Mouse (Mus musculus) MEL (cell line): ENCODE data around the gene Mroh2a. TPM values are rescaled to one million over a fixed set of nuclear protein-coding genes. Genes with fewer than 3 reads are reported as not detected.

Experiments used
- DNase-seq: peaks from one replicate; pipeline ENCODE4 v3.0.0; 2011; ENCODE audit warnings: low read depth, low spot score
- H3K27ac ChIP-seq: 2 replicates; pipeline ENCODE4 v1.5.1; 2012; ENCODE audit warnings: low read depth, mild to moderate bottlenecking, control low read depth, low read length, moderate library complexity; ENCODE audit not compliant: control insufficient read depth
- H3K27me3 ChIP-seq, 2 experiments: fragments of 150-350 bp in 1 of 2; sonication (generic) in 1 of 2; 2 replicates each; pipeline ENCODE4 v1.6.1; 2012; ENCODE audit warnings: low read length in 2 of 2, mild to moderate bottlenecking in 2 of 2, improper control_type of control experiment in 1 of 2, moderate library complexity in 1 of 2; ENCODE audit not compliant: insufficient read depth in 2 of 2, control insufficient read depth in 1 of 2
- H3K36me3 ChIP-seq, 2 experiments: 2 replicates each; pipeline ENCODE4 v1.6.1; 2012 to 2014; ENCODE audit warnings: low read length in 2 of 2, improper control_type of control experiment in 1 of 2, inconsistent platforms in 1 of 2, mild to moderate bottlenecking in 1 of 2; ENCODE audit not compliant: insufficient read depth in 2 of 2, control insufficient read depth in 1 of 2
- H3K4me1 ChIP-seq, 2 experiments: fragments of 150-350 bp in 1 of 2; sonication (generic) in 1 of 2; 2 replicates each; pipeline ENCODE4 v1.6.1; 2012; ENCODE audit warnings: low read length in 2 of 2, improper control_type of control experiment in 1 of 2, mild to moderate bottlenecking in 1 of 2; ENCODE audit not compliant: insufficient read depth in 2 of 2, control insufficient read depth in 1 of 2
- H3K4me3 ChIP-seq, 2 experiments: fragments of 150-350 bp in 1 of 2; sonication (generic) in 1 of 2; 2 replicates each; pipeline ENCODE4 v1.5.1; 2012; ENCODE audit warnings: low read depth in 2 of 2, low read length in 2 of 2, mild to moderate bottlenecking in 2 of 2, moderate library complexity in 2 of 2, control low read depth in 1 of 2, improper control_type of control experiment in 1 of 2; ENCODE audit not compliant: control insufficient read depth in 1 of 2, insufficient read depth in 1 of 2
- H3K79me2 ChIP-seq: 2 replicates; pipeline ENCODE4 v1.6.1; 2012; ENCODE audit warnings: mild to moderate bottlenecking, low read length, moderate library complexity; ENCODE audit not compliant: control insufficient read depth, poor library complexity, insufficient read depth
- H3K9ac ChIP-seq: 2 replicates; pipeline ENCODE4 v1.6.1; 2012; ENCODE audit warnings: low read depth, mild to moderate bottlenecking, control low read depth, low read length, moderate library complexity; ENCODE audit not compliant: control insufficient read depth, poor library complexity, severe bottlenecking
- H3K9me3 ChIP-seq: fragments of 150-350 bp; sonication (generic); replicated peaks from 2 replicates; pipeline ENCODE4 v1.6.1; 2012; ENCODE audit warnings: mild to moderate bottlenecking, low read length, improper control_type of control experiment, moderate library complexity; ENCODE audit not compliant: insufficient read depth
- CHD1 ChIP-seq: IDR thresholded peaks from 2 replicates; pipeline ENCODE4 v1.6.1; 2012; ENCODE audit warnings: low read depth, mild to moderate bottlenecking, inconsistent platforms, low read length, improper control_type of control experiment
- E2F4 ChIP-seq: IDR thresholded peaks from 2 replicates; pipeline ENCODE4 v1.6.1; 2011; ENCODE audit warnings: low read depth, low read length, improper control_type of control experiment, borderline replicate concordance
- ELF1 ChIP-seq: IDR thresholded peaks from 2 replicates; pipeline ENCODE4 v1.6.1; 2014; ENCODE audit warnings: low read depth, mild to moderate bottlenecking, inconsistent platforms, low read length, improper control_type of control experiment, moderate library complexity
- EP300 ChIP-seq, 2 experiments: IDR thresholded peaks; 2 replicates each; pipeline ENCODE4 v1.6.1; 2011; ENCODE audit warnings: improper control_type of control experiment in 2 of 2, low read length in 2 of 2, low read depth in 1 of 2, mild to moderate bottlenecking in 1 of 2
- ETS1 ChIP-seq: IDR thresholded peaks from 2 replicates; pipeline ENCODE4 v1.6.1; 2012; ENCODE audit warnings: low read depth, mild to moderate bottlenecking, inconsistent platforms, low read length, improper control_type of control experiment, moderate library complexity
- HCFC1 ChIP-seq: IDR thresholded peaks from 2 replicates; pipeline ENCODE4 v1.6.1; 2012; ENCODE audit warnings: low read depth, mild to moderate bottlenecking, inconsistent platforms, low read length, improper control_type of control experiment, moderate library complexity
- MAZ ChIP-seq: IDR thresholded peaks from 2 replicates; pipeline ENCODE4 v1.6.1; 2012; ENCODE audit warnings: low read depth, mild to moderate bottlenecking, inconsistent platforms, low read length, improper control_type of control experiment
- MXI1 ChIP-seq: IDR thresholded peaks from 2 replicates; pipeline ENCODE4 v1.6.1; 2011; ENCODE audit warnings: mild to moderate bottlenecking, low read depth, low read length, improper control_type of control experiment
- MYB ChIP-seq: IDR thresholded peaks from 2 replicates; pipeline ENCODE4 v1.6.1; 2011; ENCODE audit warnings: mild to moderate bottlenecking, low read depth, low read length, improper control_type of control experiment
- MYC ChIP-seq: IDR thresholded peaks from 2 replicates; pipeline ENCODE4 v1.6.1; 2011; ENCODE audit warnings: low read depth, mild to moderate bottlenecking, low read length, improper control_type of control experiment, moderate library complexity
- POLR2A ChIP-seq, 2 experiments: IDR thresholded peaks; 2 replicates each; pipeline ENCODE4 v1.6.1; 2011 to 2012; ENCODE audit warnings: low read length in 2 of 2, mild to moderate bottlenecking in 2 of 2, control low read depth in 1 of 2, improper control_type of control experiment in 1 of 2, low read depth in 1 of 2, moderate library complexity in 1 of 2; ENCODE audit not compliant: control insufficient read depth in 1 of 2, insufficient read depth in 1 of 2, poor library complexity in 1 of 2
- POLR2AphosphoS2 ChIP-seq: IDR thresholded peaks from 2 replicates; pipeline ENCODE4 v1.6.1; 2011; ENCODE audit warnings: low read length, improper control_type of control experiment
- POLR2AphosphoS5 ChIP-seq: IDR thresholded peaks from 2 replicates; pipeline ENCODE4 v1.6.1; 2012; ENCODE audit warnings: low read depth, borderline replicate concordance, mild to moderate bottlenecking, inconsistent platforms, low read length, moderate library complexity, mixed read lengths
- RAD21 ChIP-seq: IDR thresholded peaks from 2 replicates; pipeline ENCODE4 v1.6.1; 2011; ENCODE audit warnings: mild to moderate bottlenecking, low read depth, low read length, improper control_type of control experiment
- SMC3 ChIP-seq: IDR thresholded peaks from 2 replicates; pipeline ENCODE4 v1.6.1; 2011; ENCODE audit warnings: low read depth, low read length, improper control_type of control experiment
- TAL1 ChIP-seq: IDR thresholded peaks from 2 replicates; pipeline ENCODE4 v1.6.1; 2012; ENCODE audit warnings: mild to moderate bottlenecking, inconsistent platforms, low read length, moderate library complexity, mixed read lengths
- TBP ChIP-seq: IDR thresholded peaks from 2 replicates; pipeline ENCODE4 v1.8.0; 2011; ENCODE audit warnings: low read depth, low read length, improper control_type of control experiment
- USF1 ChIP-seq: IDR thresholded peaks from 2 replicates; pipeline ENCODE4 v1.6.1; 2014; ENCODE audit warnings: low read depth, mild to moderate bottlenecking, inconsistent platforms, low read length, improper control_type of control experiment, moderate library complexity
- USF2 ChIP-seq, 2 experiments: IDR thresholded peaks; 2 replicates each; pipeline ENCODE4 v1.6.1; 2011 to 2012; ENCODE audit warnings: improper control_type of control experiment in 2 of 2, low read length in 2 of 2, borderline replicate concordance in 1 of 2, inconsistent platforms in 1 of 2, low read depth in 1 of 2, mild to moderate bottlenecking in 1 of 2; ENCODE audit not compliant: insufficient read depth in 1 of 2
- ZC3H11A ChIP-seq: IDR thresholded peaks from 2 replicates; pipeline ENCODE4 v1.6.1; 2012; ENCODE audit warnings: low read depth, mild to moderate bottlenecking, inconsistent platforms, low read length, improper control_type of control experiment
- ZMIZ1 ChIP-seq: IDR thresholded peaks from 2 replicates; pipeline ENCODE4 v1.6.1; 2012; ENCODE audit warnings: low read depth, mild to moderate bottlenecking, inconsistent platforms, low read length, improper control_type of control experiment, moderate library complexity
- polyA plus RNA-seq, 2 experiments: library from polyadenylated mRNA; stranded (reverse) in 1 of 2; unstranded in 1 of 2; fragments of >175 nt in 1 of 2; fragments of >200 nt in 1 of 2; gene quantifications; 2 replicates each; pipeline versions ENCODE4 v1.2.1 to v1.2.4; 2012; ENCODE audit warnings: low replicate concordance in 2 of 2, low read depth in 1 of 2; ENCODE audit not compliant: insufficient read length in 2 of 2, insufficient read depth in 1 of 2, missing spikeins in 1 of 2
- total RNA-seq: library from RNA; depleted of rRNA; stranded (reverse); fragments of 300-350 nt; gene quantifications from 2 replicates; pipeline ENCODE4 v1.2.3, GENCODE M21; 2012

Mroh2a gene
- total and polyA plus RNA-seq, 3 experiments = 0.27 to 2.5 TPM; not detected in 1

- Histone ChIP-seq H3K9me3 (no peaks in the 10 kb centered on the region), H3K4me3 (no peak overlapping the region), H3K36me3 (no peaks in the 10 kb centered on the region), H3K4me1 (no peaks in the 10 kb centered on the region), H3K9ac (no peak overlapping the region)
- no peak for DNase-seq
- TF ChIP-seq SMC3 = no peak
- no peak for TF ChIP-seq MAZ
- TF ChIP-seq ZC3H11A = no peak
- no peak for TF ChIP-seq USF1
- TF ChIP-seq EP300 (IDR thresholded peaks at IDR 0.05; ENCODE audit: low read depth in 1 of 2, low read length in 2 of 2) = no peak
- no peak for TF ChIP-seq USF2 (IDR thresholded peaks at IDR 0.05; ENCODE audit: borderline replicate concordance in 1 of 2, insufficient read depth in 1 of 2, low read depth in 1 of 2, low read length in 2 of 2)
- TF ChIP-seq MYB = no peak
- TF ChIP-seq E2F4 = no peak
- no peak for TF ChIP-seq MXI1
- no peak for TF ChIP-seq RAD21
- no peak for TF ChIP-seq ELF1
- TF ChIP-seq POLR2AphosphoS2 = no peak
- TF ChIP-seq MYC = no peak
- TF ChIP-seq HCFC1 = no peak
- TF ChIP-seq CHD1 = no peak
- TF ChIP-seq, all 39 proteins: peak for 0
- Histone ChIP-seq H3K27me3 (no peaks in the 10 kb centered on the region), H3K27ac (no peak overlapping the region), H3K79me2 (no peaks in the 10 kb centered on the region)
Observed at GRCm38 (mm10) chr1:88285652-88286051, 58.9 kb downstream of the Mroh2a start.

GRCm38 (mm10) chr1:88286136-88286845 lies 59.5 kb downstream of the Mroh2a start:
- Histone ChIP-seq H3K4me3 (no peak overlapping the region), H3K27ac (no peak overlapping the region), H3K36me3 (no peaks in the 10 kb centered on the region), H3K79me2 (no peaks in the 10 kb centered on the region), H3K27me3 (no peaks in the 10 kb centered on the region), H3K9me3 (no peaks in the 10 kb centered on the region), H3K4me1 (no peaks in the 10 kb centered on the region), H3K9ac (no peak overlapping the region)
- no peak for DNase-seq
- TF ChIP-seq TBP (no peak), TAL1 (no peak), POLR2A (IDR thresholded peaks at IDR 0.05; ENCODE audit: control insufficient read depth in 1 of 2, insufficient read depth in 1 of 2, low read depth in 1 of 2, low read length in 2 of 2, poor library complexity in 1 of 2) (no peak), POLR2AphosphoS5 (no peak), ZMIZ1 (no peak), ETS1 (no peak), MYC (no peak)
